Mouse (Mus musculus) spleen, adult 18-20 months (tissue): Measurements from ENCODE around the gene Gli2.

Experiments
- DNase-seq, 2 experiments: peaks; one replicate each; pipeline ENCODE4 v3.0.0; 2022; ENCODE audit warnings: mixed read lengths in 2 of 2

Gene Gli2

GRCm38 (mm10) chr1:118789468-118789867 is 264.0 kb downstream of the Gli2 start:
- DNase-seq, result no peak

GRCm38 (mm10) chr1:118788813-118789212 is 264.6 kb downstream of the Gli2 start:
- DNase-seq, result no peak

- DNase-seq, result no peak
These were observed 265.9 kb downstream of the Gli2 start for GRCm38 (mm10) chr1:118787486-118787885.
